Mouse (Mus musculus) liver, adult 2 months (tissue): ENCODE results near the gene Cenpe. TPM values are rescaled to one million over a fixed set of nuclear protein-coding genes. Genes with fewer than 3 reads are reported as not detected.

Experiments
- DNase-seq: peaks from one replicate; pipeline ENCODE4 v3.0.0-alpha.2; 2011; ENCODE audit warnings: low read depth, low spot score; ENCODE audit errors: extremely low read depth
- H3K27ac ChIP-seq: fragments of 200-500 bp; replicated peaks from 2 replicates; pipeline ENCODE4 v1.5.1; 2012; ENCODE audit warnings: low read depth, mild to moderate bottlenecking, control low read depth, inconsistent platforms, low read length; ENCODE audit not compliant: insufficient read depth
- H3K27me3 ChIP-seq: fragments of 200-500 bp; 2 replicates; pipeline ENCODE4 v1.6.1; 2012; ENCODE audit warnings: mild to moderate bottlenecking, moderate library complexity, low read length, inconsistent platforms; ENCODE audit not compliant: control insufficient read depth, insufficient read depth
- H3K36me3 ChIP-seq: fragments of 200-500 bp; 2 replicates; pipeline ENCODE4 v1.6.1; 2012; ENCODE audit warnings: low read length, inconsistent platforms; ENCODE audit not compliant: control insufficient read depth, insufficient read depth
- H3K4me1 ChIP-seq: fragments of 200-500 bp; 2 replicates; pipeline ENCODE4 v1.6.1; 2011; ENCODE audit warnings: low read length; ENCODE audit not compliant: control insufficient read depth, insufficient read depth
- H3K4me3 ChIP-seq: fragments of 200-500 bp; 2 replicates; pipeline ENCODE4 v1.5.1; 2011; ENCODE audit warnings: low read depth, mild to moderate bottlenecking, control low read depth, low read length, moderate library complexity; ENCODE audit not compliant: insufficient read depth
- H3K79me2 ChIP-seq: fragments of 200-500 bp; 2 replicates; pipeline ENCODE4 v1.6.1; 2012; ENCODE audit warnings: inconsistent platforms, mild to moderate bottlenecking, low read length, moderate library complexity; ENCODE audit not compliant: control insufficient read depth, insufficient read depth
- H3K9ac ChIP-seq: fragments of 200-500 bp; 2 replicates; pipeline ENCODE4 v1.6.1; 2012; ENCODE audit warnings: low read depth, mild to moderate bottlenecking, control low read depth, inconsistent platforms, low read length
- CTCF ChIP-seq: fragments of 200-500 bp; IDR thresholded peaks from 2 replicates; pipeline ENCODE4 v1.5.1; 2011; ENCODE audit warnings: low read depth, low read length, control low read depth
- POLR2A ChIP-seq: fragments of 200-500 bp; IDR thresholded peaks from 2 replicates; pipeline ENCODE4 v1.6.1; 2011; ENCODE audit warnings: low read length, control low read depth; ENCODE audit not compliant: insufficient read depth; ENCODE audit errors: extremely low read depth
- WGBS: fragments of 180-500 bp; shearing (Covaris S2); methylation state at CpG from one replicate; pipeline ENCODE4 v1.1.7; 2018; 5-methylcytosine and 5-hydroxymethylcytosine counted together
- polyA plus RNA-seq: library from polyadenylated mRNA; depleted of rRNA; stranded (reverse); fragments of >200 nt; gene quantifications from 2 replicates; pipeline ENCODE4 v1.2.3, GENCODE M21; 2012
- total RNA-seq: library from RNA; depleted of rRNA; stranded (reverse); fragments of >200 nt; gene quantifications from 2 replicates; pipeline ENCODE4 v1.2.3, GENCODE M21; 2014

Cenpe gene
- total and polyA plus RNA-seq, 2 experiments = 0.01 to 0.18 TPM

DNA sequence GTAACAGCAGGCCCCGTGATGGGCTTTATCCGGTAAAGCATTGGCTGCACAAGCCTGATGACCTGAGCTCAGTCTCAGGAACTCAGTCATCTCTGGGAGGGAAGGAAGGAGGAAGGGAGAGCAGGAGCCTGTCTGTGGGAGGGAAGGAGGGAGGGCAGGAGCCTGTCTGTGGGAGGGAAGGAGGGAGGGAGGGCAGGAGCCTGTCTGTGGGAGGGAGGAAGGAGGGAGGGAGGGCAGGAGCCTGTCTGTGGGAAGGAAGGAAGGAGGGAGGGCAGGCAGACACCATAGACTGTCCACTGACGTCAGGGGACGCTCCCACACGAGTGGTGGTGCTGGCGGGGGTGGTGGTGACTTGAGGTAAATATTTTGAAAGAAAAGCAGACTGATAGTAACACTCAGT, 36.8 kb downstream of the Cenpe start:
- Histone ChIP-seq H3K4me3 (no peak overlapping the region), H3K27me3 (no peaks in the 10 kb centered on the region), H3K27ac (no peak overlapping the region), H3K9ac (no peak overlapping the region), H3K79me2 (no peaks in the 10 kb centered on the region), H3K36me3 (no peaks in the 10 kb centered on the region), H3K4me1 (no peaks in the 10 kb centered on the region)
- no peak for TF ChIP-seq POLR2A
- no peak for TF ChIP-seq CTCF
- WGBS = 84% methylated on average over 6 of the region's 6 CpGs
- DNase-seq = no peak

GRCm38 (mm10) chr3:135251825-135252224, 39.5 kb downstream of the Cenpe start:
- no peaks in the 10 kb centered on the region for H3K27me3 ChIP-seq
- H3K4me1 ChIP-seq = no peaks in the 10 kb centered on the region
- no peaks in the 10 kb centered on the region for H3K36me3 ChIP-seq
- H3K4me3 ChIP-seq = no peak overlapping the region
- TF ChIP-seq CTCF = no peak
- no peak for TF ChIP-seq POLR2A
- DNase-seq = no peak
- no peak overlapping the region for H3K9ac ChIP-seq
- H3K79me2 ChIP-seq = no peaks in the 10 kb centered on the region
- no peak overlapping the region for H3K27ac ChIP-seq
- 92% methylated on average over 6 of the region's 6 CpGs for WGBS

DNA sequence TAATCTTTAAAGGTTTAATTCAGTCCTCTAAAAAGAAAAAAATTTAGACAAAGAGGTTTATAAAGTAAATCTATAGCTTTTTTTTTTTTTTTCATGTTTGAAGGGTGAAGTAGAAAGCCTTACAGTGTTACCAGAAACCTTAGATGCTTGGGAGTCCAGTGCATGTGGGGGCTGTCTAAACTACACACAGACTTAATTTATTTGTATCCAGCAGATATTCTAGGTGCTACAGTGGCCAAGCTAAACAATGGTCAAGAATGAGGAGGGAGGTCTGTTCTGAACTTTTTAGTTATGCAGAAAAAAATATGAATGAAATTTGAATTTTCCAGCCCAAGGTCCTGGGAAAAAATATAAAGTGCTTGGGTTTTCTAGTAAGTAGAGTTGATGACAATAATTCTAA, 42.4 kb downstream of the Cenpe start:
- no peaks in the 10 kb centered on the region for H3K36me3 ChIP-seq
- H3K4me1 ChIP-seq = no peaks in the 10 kb centered on the region
- no peak overlapping the region for H3K4me3 ChIP-seq
- H3K27me3 ChIP-seq = no peaks in the 10 kb centered on the region
- no peak overlapping the region for H3K27ac ChIP-seq
- H3K9ac ChIP-seq = no peak overlapping the region
- DNase-seq = no peak
- TF ChIP-seq CTCF (no peak), POLR2A (no peak)
- no peaks in the 10 kb centered on the region for H3K79me2 ChIP-seq

- H3K27ac ChIP-seq = no peak overlapping the region
- no peaks in the 10 kb centered on the region for H3K36me3 ChIP-seq
- no peaks in the 10 kb centered on the region for H3K79me2 ChIP-seq
- no peak overlapping the region for H3K9ac ChIP-seq
- no peaks in the 10 kb centered on the region for H3K27me3 ChIP-seq
- no peaks in the 10 kb centered on the region for H3K4me1 ChIP-seq
- H3K4me3 ChIP-seq = no peak overlapping the region
- WGBS = 95% methylated on average over 10 of the region's 10 CpGs
- no peak for TF ChIP-seq POLR2A
- no peak for TF ChIP-seq CTCF
- no peak for DNase-seq
Observed at GRCm38 (mm10) chr3:135258919-135259318, 46.6 kb downstream of the Cenpe start.

DNA sequence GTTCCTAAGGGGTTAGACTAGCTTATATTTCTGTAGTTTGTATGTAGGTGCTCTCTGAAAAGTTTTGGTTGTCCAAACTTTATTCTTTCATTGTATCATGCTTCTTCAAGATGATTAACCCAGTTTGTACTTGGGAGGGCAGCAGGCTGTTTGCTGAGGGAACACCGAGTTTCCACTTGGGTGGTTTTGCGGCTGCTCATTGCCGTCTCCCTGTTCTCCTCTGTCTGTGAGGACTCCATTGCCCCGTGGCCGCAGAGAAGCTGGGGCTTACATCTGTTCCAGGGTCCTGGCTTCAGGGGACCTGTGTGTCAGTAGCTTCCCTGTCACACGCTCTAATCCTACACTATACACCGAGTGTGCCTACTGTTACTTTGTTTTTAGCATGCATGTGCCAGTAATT, 47.9 kb downstream of the Cenpe start:
- Histone ChIP-seq H3K27me3 (no peaks in the 10 kb centered on the region), H3K9ac (no peak overlapping the region), H3K27ac (no peak overlapping the region), H3K4me3 (no peak overlapping the region), H3K79me2 (no peaks in the 10 kb centered on the region), H3K36me3 (no peaks in the 10 kb centered on the region), H3K4me1 (no peaks in the 10 kb centered on the region)
- WGBS = 97% methylated on average over 7 of the region's 7 CpGs
- no peak for DNase-seq
- TF ChIP-seq POLR2A (no peak), CTCF (no peak)

GRCm38 (mm10) chr3:135268616-135269015, 56.3 kb downstream of the Cenpe start:
- no peak overlapping the region for H3K4me3 ChIP-seq
- no peak overlapping the region for H3K27ac ChIP-seq
- no peaks in the 10 kb centered on the region for H3K79me2 ChIP-seq
- no peak for DNase-seq
- TF ChIP-seq POLR2A (no peak), CTCF (no peak)
- no peaks in the 10 kb centered on the region for H3K36me3 ChIP-seq
- H3K27me3 ChIP-seq = no peaks in the 10 kb centered on the region
- no peaks in the 10 kb centered on the region for H3K4me1 ChIP-seq
- WGBS = 92% methylated on average over 5 of the region's 5 CpGs
- H3K9ac ChIP-seq = no peak overlapping the region
